Mouse (Mus musculus) liver, embryonic 13.5 days (tissue): Measurements from ENCODE around the gene Tec. TPM values are rescaled to one million over a fixed set of nuclear protein-coding genes. Genes with fewer than 3 reads are reported as not detected.

Experiments used
- ATAC-seq: fragments of 200-750 bp; cut with Nextera tagmentation; 2 replicates; pipeline ENCODE4 v1.8.0; 2017; ENCODE audit warnings: low read depth, mild to moderate bottlenecking, moderate number of reproducible peaks, moderate library complexity
- DNase-seq: peaks from one replicate; pipeline ENCODE4 v3.0.0; 2022
- H3K27ac ChIP-seq: fragments of 300-500 bp; sonication (generic); 2 replicates; pipeline ENCODE4 v1.5.1; 2015; ENCODE audit warnings: moderate library complexity, mild to moderate bottlenecking, inconsistent platforms
- H3K27me3 ChIP-seq: fragments of 300-500 bp; sonication (generic); 2 replicates; pipeline ENCODE4 v1.6.1; 2015; ENCODE audit warnings: mild to moderate bottlenecking, inconsistent platforms
- H3K36me3 ChIP-seq: fragments of 300-500 bp; sonication (generic); 2 replicates; pipeline ENCODE4 v1.6.1; 2015; ENCODE audit warnings: mild to moderate bottlenecking, inconsistent platforms
- H3K4me1 ChIP-seq: fragments of 300-500 bp; sonication (generic); replicated peaks from 2 replicates; pipeline ENCODE4 v1.6.1; 2015; ENCODE audit warnings: inconsistent platforms
- H3K4me2 ChIP-seq: fragments of 300-500 bp; sonication (generic); 2 replicates; pipeline ENCODE4 v1.6.1; 2015; ENCODE audit warnings: inconsistent platforms, mild to moderate bottlenecking, moderate library complexity
- H3K4me3 ChIP-seq: fragments of 300-500 bp; sonication (generic); replicated peaks from 2 replicates; pipeline ENCODE4 v1.5.1; 2015; ENCODE audit warnings: mild to moderate bottlenecking, inconsistent platforms
- H3K9ac ChIP-seq: fragments of 300-500 bp; sonication (generic); 2 replicates; pipeline ENCODE4 v1.6.1; 2015; ENCODE audit warnings: mild to moderate bottlenecking, inconsistent platforms
- H3K9me3 ChIP-seq: fragments of 300-500 bp; sonication (generic); replicated peaks from 2 replicates; pipeline ENCODE4 v1.6.1; 2016; ENCODE audit warnings: inconsistent platforms
- WGBS: fragments of 180-500 bp; shearing (Covaris S2); methylation state at CpG from one replicate; pipeline ENCODE4 v1.1.7; 2015; ENCODE audit not compliant: insufficient replicate concordance; 5-methylcytosine and 5-hydroxymethylcytosine counted together
- polyA plus RNA-seq: library from polyadenylated mRNA; unstranded; fragments of >200 nt; fragmentation: Nextera tagmentation; extraction: Ambion mirVana; gene quantifications from 2 replicates; pipeline ENCODE4 v1.2.1, GENCODE M21; 2015

Gene Tec
- polyA plus RNA-seq, 1 experiment from 2014 or later = 3.9 TPM

DNA sequence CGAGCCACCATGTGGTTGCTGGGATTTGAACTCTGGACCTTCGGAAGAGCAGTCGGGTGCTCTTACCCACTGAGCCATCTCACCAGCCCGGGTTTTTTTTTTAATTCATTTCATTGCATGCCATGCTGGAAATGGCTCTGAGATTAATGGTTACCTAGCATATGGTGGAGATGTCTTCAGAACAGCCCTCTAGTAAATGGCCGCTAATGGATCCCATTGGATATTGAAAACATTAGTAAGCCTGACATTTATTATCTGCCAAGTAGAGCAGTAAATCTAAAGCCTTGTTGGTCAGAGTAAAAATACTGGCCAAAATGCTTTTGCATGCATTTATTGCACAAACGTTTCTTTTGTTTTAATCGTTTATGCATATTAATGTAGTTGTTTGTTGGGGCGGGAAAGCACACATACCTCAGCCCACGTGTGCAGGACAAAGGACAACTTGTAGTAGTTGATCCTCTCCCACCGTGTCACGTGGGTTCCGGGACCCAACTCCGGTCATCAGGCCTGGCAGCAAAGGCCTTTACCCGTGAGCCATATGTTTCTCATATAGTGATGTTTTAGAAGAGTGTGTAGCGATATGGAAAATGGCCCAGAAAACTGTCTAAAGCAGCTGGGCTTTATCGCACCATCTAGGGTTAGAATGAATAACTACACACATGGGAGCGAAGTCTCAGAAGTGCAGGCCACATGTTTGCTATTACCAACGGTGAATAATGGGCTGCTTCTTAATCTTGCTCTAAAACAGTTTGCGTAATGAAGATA, 18.4 kb upstream of the Tec start:
- 82% methylated on average over 19 of the region's 19 CpGs for WGBS
- Histone ChIP-seq H3K4me1 (no peaks in the 10 kb centered on the region), H3K27me3 (no peaks in the 10 kb centered on the region), H3K4me3 (no peak overlapping the region), H3K4me2 (no peak overlapping the region), H3K36me3 (no peaks in the 10 kb centered on the region), H3K9ac (no peak overlapping the region), H3K9me3 (no peaks in the 10 kb centered on the region), H3K27ac (no peak overlapping the region)
- no peak for DNase-seq
- no peak for ATAC-seq

DNA sequence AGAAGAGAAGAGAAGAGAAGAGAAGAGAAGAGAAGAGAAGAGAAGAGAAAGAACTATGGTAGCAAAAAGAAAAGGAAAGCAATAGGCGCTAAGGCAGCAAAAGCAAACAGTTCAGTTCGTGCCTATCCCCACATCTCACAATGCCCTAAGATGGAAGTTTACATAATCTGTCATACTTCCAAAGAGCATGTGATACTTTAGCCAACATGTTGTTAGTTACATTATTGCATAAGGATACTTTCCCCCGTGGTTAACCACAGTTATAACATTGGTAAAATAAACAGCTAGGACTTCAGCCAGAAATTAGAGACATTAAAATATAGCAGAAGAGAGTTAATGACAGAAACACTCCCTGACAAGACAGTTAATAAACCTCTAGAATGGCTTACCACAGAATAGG, 15.4 kb upstream of the Tec start:
- H3K4me3 ChIP-seq = no peak overlapping the region
- H3K9ac ChIP-seq = no peak overlapping the region
- no peaks in the 10 kb centered on the region for H3K9me3 ChIP-seq
- no peaks in the 10 kb centered on the region for H3K4me1 ChIP-seq
- H3K27me3 ChIP-seq = 0 out of 2 replicates have a peak, but pooled peaks cover 3% of the 10 kb centered on the region
- H3K27ac ChIP-seq = no peak overlapping the region
- no peaks in the 10 kb centered on the region for H3K36me3 ChIP-seq
- no peak overlapping the region for H3K4me2 ChIP-seq
- ATAC-seq = no peak
- WGBS = 59% methylated on average over 3 of the region's 3 CpGs
- DNase-seq = no peak

DNA sequence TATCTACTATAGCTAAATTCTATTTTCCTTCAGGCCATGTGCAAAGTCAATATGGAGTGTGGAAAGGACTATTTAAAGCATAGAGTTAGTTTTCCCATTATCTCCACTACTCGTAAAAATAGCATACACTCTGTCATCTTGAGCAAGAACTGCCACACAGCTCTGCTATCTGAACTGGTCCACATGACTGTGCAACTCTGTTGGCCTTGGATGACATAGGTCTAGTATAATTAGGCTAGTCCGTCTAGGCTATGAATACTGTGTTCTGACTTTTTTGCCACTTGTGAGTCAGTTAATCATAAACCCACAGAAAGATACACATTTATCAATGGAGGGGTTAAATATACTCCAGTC, 14.1 kb upstream of the Tec start:
- Histone ChIP-seq H3K4me2 (no peak overlapping the region), H3K4me3 (no peak overlapping the region), H3K9ac (no peak overlapping the region), H3K9me3 (no peaks in the 10 kb centered on the region), H3K27me3 (peaks cover 7% of the 10 kb centered on the region), H3K4me1 (no peaks in the 10 kb centered on the region), H3K27ac (no peak overlapping the region), H3K36me3 (no peaks in the 10 kb centered on the region)
- ATAC-seq = peak; percentile 48; the same call in 1 of the 2 replicates
- no peak for DNase-seq
- WGBS = 23% methylated on average over 2 of the region's 2 CpGs

DNA sequence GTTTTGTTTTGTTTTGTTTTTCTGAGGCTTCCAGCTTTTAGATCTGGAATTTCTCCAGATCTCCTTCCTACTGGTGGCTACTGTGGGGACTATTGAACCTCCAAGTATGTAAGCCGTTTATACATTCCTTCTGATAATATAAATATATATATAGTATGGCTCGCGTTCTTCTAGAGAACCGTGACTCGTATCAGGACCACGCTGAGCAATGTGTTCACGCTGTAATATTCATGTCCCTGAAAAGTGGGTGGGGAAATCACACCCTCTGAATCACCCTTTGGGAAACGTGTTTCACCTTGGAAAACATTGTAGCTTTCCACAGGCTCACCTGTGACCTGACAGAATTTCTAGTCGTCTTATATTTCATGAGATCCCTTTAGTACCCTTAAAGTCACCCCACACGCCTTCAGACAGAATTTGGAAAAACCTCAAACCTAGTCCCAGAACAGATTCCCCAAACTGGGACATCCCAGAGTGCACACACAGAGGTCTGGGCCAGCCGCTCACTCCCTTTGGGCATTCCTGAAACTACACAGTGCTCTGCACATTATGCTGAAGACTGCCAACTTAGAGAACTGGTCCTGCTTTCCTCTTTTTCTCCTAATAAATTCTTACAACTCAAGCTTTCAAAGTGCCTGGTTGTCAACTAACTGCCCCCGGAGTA, 13.6 kb upstream of the Tec start:
- Histone ChIP-seq H3K27ac (no peak overlapping the region), H3K27me3 (peaks cover 7% of the 10 kb centered on the region), H3K4me3 (no peak overlapping the region), H3K9ac (no peak overlapping the region), H3K9me3 (no peaks in the 10 kb centered on the region), H3K4me2 (no peak overlapping the region), H3K4me1 (no peaks in the 10 kb centered on the region), H3K36me3 (no peaks in the 10 kb centered on the region)
- DNase-seq (no peak), ATAC-seq (no peak)
- 68% methylated on average over 12 of the region's 12 CpGs for WGBS

DNA sequence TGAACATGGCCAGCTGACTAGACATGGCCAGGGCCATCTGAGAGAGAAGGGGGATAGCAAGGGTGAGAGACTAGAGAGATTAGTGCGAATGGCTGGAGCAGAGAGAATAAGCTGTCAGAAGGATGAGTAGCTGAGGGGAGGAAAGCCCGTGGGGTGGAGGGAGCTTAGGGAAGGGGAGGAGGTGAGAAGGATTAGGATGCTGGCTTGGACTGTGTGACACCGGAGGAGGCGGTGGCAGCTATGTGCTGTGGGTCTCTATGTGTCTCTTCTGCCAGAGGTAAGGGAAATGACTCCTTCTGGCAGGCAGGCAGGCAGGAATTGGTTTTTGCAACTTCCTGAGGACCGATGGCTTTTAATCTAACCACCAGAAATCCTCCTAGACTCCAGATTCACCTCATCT, 11.5 kb upstream of the Tec start:
- ATAC-seq (no peak), DNase-seq (no peak)
- 17% methylated on average over 5 of the region's 5 CpGs for WGBS

DNA sequence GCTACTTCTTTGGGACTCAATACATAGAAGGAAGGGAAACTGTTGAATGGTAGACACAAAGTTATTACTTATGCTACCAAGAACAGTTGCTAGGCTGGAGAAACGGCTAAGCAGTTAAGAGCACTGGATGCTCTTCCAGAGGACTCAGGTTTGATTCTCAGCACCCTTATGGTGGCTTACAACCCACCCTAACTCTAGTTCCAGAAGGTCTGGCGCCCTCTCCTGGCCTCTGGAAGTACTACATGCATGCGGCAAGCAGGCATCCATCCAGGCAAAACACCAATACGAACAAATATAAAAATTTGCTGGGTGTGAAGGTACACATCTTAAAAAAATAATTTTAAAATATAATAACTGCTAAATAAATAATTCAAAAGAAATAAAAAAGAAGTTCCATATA, 2.8 kb upstream of the Tec start:
- H3K9ac ChIP-seq = no peak overlapping the region
- H3K4me3 ChIP-seq = no peak overlapping the region
- H3K4me1 ChIP-seq = peaks cover 26% of the 10 kb centered on the region
- no peak overlapping the region for H3K4me2 ChIP-seq
- peaks cover 32% of the 10 kb centered on the region for H3K27me3 ChIP-seq
- no peaks in the 10 kb centered on the region for H3K36me3 ChIP-seq
- DNase-seq (no peak), ATAC-seq (no peak)
- 70% methylated on average over 4 of the region's 4 CpGs for WGBS
- H3K27ac ChIP-seq = no peak overlapping the region
- H3K9me3 ChIP-seq = no peaks in the 10 kb centered on the region

More for the DNA sequence above, 11.5 kb upstream of the Tec start:
- Histone ChIP-seq H3K9me3 (no peaks in the 10 kb centered on the region), H3K4me3 (no peak overlapping the region), H3K9ac (no peak overlapping the region), H3K36me3 (no peaks in the 10 kb centered on the region), H3K4me1 (no peaks in the 10 kb centered on the region), H3K27ac (no peak overlapping the region), H3K4me2 (no peak overlapping the region), H3K27me3 (peaks cover 20% of the 10 kb centered on the region)

DNA sequence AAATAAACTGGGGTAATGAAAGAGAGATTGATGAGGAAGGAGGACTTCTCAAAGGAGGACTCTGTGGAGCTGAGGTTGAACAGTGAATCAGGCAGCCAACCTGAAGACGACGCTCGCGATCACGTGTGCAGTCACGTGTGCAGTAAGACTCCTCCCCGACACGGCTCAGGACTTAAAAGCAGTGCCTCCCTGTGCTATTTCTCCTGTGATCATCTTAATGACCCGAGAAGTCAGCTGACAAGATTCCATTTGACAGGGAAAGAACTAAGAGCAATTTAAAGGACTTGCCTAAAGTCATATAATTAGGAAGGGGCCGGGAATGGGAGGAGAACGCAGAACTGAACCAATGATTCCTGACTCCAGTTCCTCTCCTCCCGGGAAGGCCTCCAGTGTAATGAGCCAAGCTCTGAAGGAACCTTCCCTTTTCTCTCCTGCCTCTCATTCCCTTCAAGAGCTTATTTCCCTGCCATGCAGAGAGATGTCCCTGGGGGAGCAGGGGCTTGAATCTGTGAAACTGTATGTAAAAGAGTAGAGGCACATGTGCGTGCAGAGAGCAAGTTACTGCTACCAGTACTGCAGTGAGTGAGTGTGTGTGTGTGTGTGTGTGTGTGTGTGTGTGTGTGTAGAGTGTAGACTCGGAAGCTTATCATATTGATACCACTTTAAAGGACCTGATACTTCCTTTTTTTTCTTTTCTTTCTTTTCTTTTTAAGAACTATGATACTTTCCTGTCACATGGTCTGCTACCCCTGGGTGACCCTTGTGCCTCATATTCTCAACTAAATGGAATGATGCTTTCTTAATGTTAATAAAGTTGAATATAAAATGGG, 1.7 kb upstream of the Tec start:
- Histone ChIP-seq H3K9ac (no peak overlapping the region), H3K36me3 (no peaks in the 10 kb centered on the region), H3K27ac (no peak overlapping the region), H3K4me1 (peaks cover 26% of the 10 kb centered on the region), H3K9me3 (no peaks in the 10 kb centered on the region), H3K4me2 (no peak overlapping the region), H3K27me3 (peaks cover 35% of the 10 kb centered on the region), H3K4me3 (no peak overlapping the region)
- no peak for ATAC-seq
- no peak for DNase-seq
- WGBS = 76% methylated on average over 14 of the region's 14 CpGs

DNA sequence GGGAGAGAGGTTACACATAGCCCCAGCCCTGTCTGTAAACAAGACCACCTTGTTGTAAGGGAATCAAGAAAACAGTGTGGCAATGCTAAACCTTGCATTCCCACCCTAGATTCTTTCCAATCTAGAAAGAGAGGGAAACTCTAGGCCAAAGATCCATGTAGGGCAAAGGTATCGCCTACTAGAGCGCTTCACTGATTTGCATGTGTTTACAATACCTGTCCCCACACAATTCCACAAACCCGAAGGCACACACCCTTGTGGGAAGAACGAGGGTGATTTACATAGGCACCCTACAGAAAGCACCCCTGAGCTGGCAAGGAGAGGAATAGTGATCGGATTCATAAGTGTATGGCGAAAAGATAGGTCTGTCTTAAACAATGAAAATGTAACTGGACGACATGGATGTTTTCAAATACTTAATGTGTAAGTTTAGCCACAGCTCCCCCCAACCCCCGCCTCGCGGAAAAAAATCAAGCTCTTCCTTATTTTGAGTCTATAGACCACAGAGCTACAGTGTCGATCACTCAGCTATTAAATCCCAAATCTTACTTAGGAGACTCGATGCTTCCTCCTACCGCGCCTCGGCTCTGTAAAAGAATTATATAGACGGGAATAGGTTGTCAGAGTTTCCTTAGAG, 1.1 kb downstream of the Tec start:
- 17% methylated on average over 16 of the region's 16 CpGs for WGBS
- Histone ChIP-seq H3K9me3 (no peaks in the 10 kb centered on the region), H3K36me3 (no peaks in the 10 kb centered on the region), H3K4me3 (peak overlapping the region; percentile 63), H3K27me3 (peaks cover 39% of the 10 kb centered on the region), H3K9ac (no peak overlapping the region), H3K4me1 (peaks cover 41% of the 10 kb centered on the region), H3K27ac (no peak overlapping the region), H3K4me2 (peak overlapping the region; percentile 76)
- DNase-seq (no peak), ATAC-seq (no peak)

DNA sequence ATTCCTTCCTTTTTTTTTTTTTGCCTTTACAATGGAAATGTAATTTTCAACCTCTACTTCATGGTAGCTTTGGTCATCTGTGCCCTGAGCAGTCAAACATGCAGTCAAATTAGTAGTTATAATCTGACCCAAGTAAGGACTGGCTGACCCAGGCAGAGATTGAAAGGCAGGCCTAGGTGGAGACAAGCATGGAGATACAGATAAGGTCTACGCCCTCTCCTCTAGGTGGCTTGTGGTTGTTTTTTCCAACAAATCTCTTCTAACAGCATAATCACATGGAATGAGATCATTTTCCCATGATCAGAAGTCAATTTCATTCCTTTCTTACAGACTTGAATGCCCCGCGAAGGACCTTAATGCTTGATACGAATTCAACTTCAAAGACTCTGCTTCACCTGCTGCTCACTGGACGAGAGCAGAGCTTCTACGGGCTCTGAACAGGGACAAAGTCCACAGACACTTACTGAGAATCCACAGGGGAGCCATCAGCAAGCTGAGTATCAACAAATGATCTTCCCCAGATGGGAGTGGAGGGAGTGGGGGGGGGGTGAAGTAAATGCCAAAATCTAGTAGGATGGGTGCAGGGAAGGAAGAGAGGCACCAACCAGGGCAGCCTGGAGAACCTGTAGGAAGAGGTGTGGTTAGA, 1.9 kb downstream of the Tec start:
- Histone ChIP-seq H3K36me3 (no peaks in the 10 kb centered on the region), H3K27ac (no peak overlapping the region), H3K4me2 (peak overlapping the region; percentile 76; the same call in 1 of the 2 replicates), H3K27me3 (peaks cover 37% of the 10 kb centered on the region), H3K4me3 (no peak overlapping the region), H3K4me1 (peaks cover 45% of the 10 kb centered on the region), H3K9me3 (no peaks in the 10 kb centered on the region), H3K9ac (no peak overlapping the region)
- no peak for DNase-seq
- WGBS = 42% methylated on average over 6 of the region's 6 CpGs
- ATAC-seq = no peak

DNA sequence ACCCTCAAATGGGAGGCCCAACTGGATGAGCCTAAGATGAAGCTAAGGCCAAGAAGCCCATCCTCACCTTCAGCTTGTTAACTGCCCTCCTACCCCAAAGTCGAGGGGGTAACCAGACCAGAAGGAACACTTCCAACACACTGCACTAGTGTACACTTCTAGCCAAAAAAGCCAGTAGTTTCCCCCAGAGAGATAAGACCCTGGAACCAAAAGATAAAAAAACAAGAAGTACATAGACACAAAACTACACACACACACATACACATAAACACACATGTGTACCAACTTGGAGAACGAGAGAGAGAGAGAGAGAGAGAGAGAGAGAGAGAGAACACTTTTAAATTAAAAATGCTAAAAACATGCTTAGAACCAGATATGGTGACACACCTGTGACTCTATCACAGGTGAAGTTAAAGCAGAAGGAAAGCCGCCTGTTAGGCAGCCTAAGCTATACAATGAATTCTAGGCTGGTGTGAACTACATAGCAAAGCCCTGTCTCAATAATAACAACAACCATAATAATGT, 3.6 kb downstream of the Tec start:
- H3K27me3 ChIP-seq = peaks cover 36% of the 10 kb centered on the region
- H3K9ac ChIP-seq = no peak overlapping the region
- no peak for DNase-seq
- ATAC-seq = no peak
- no peaks in the 10 kb centered on the region for H3K36me3 ChIP-seq
- no peak overlapping the region for H3K4me2 ChIP-seq
- H3K9me3 ChIP-seq = no peaks in the 10 kb centered on the region
- WGBS = 28% methylated on average over 3 of the region's 3 CpGs
- peaks cover 45% of the 10 kb centered on the region for H3K4me1 ChIP-seq
- H3K4me3 ChIP-seq = no peak overlapping the region
- H3K27ac ChIP-seq = no peak overlapping the region
